Mouse (Mus musculus): ENCODE measurements at regions not wholly inside any gene's neighbourhood (a gene's known extent, or its start where the extent isn't known, plus 50 kb on each side); places are given as distances from the start of the nearest gene placed in this dataset.

DNA sequence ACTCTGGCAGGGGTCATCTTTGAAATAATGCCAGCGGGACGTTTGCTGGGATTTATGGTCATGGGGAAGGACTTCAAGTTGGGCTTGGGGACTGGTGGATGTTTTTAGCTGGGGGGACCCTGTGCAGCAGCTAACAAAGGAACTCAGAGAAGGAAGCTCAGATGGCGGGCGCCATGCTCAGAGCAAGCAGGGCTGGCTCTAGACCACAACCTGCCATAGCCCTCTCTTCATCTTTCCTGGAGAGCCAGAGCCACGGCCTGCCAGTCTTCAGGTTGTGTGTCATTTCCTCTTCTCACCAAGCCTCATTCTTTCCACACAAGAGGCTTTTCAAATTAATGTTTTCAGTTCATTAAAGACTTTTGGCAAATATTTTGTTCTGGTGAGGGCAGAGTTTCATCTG is 219.9 kb downstream of the Bcl11a start:
- Histone ChIP-seq H3K9me3 (ENCODE audit: low read length) (no peaks in the 10 kb centered on the region), H3K4me2 (ENCODE audit: low read depth, low read length, poor library complexity, severe bottlenecking) (no peak overlapping the region)
- no peak for ATAC-seq (ENCODE audit: low FRiP score)

GRCm38 (mm10) chr11:24300351-24300750 is 222.5 kb downstream of the Bcl11a start:
- no peak overlapping the region for H3K9ac ChIP-seq (replicated peaks; ENCODE audit: low read length, poor library complexity, severe bottlenecking)
- no peak overlapping the region for H3K4me3 ChIP-seq (ENCODE audit: low read depth, low read length)
- no peaks in the 10 kb centered on the region for H3K9me3 ChIP-seq (ENCODE audit: low read length)
- ATAC-seq (ENCODE audit: low FRiP score) (no peak), DNase-seq (ENCODE audit: low spot score) (no peak)
- H3K4me1 ChIP-seq (ENCODE audit: insufficient read depth, low read length), result 0 out of 2 replicates have a peak, but pooled peaks cover 3% of the 10 kb centered on the region
- H3K27me3 ChIP-seq (ENCODE audit: insufficient read depth, low read length), result no peaks in the 10 kb centered on the region
- WGBS, result 98% methylated on average over 4 of the region's 4 CpGs
- H3K27ac ChIP-seq (ENCODE audit: low read depth, low read length), result no peak overlapping the region
- no peak for TF ChIP-seq CTCF (IDR thresholded peaks at IDR 0.05)
- H3K36me3 ChIP-seq (ENCODE audit: insufficient read depth, low read length), result no peaks in the 10 kb centered on the region
- no peak overlapping the region for H3K4me2 ChIP-seq (ENCODE audit: low read depth, low read length, poor library complexity, severe bottlenecking)

More for the DNA sequence above, 219.9 kb downstream of the Bcl11a start:
- H3K36me3 ChIP-seq (ENCODE audit: insufficient read depth, low read length), result no peaks in the 10 kb centered on the region
- H3K4me1 ChIP-seq (ENCODE audit: insufficient read depth, low read length), result no peaks in the 10 kb centered on the region
- 74% methylated on average over 5 of the region's 5 CpGs for WGBS
- no peak overlapping the region for H3K27ac ChIP-seq (ENCODE audit: low read depth, low read length)
- no peak overlapping the region for H3K9ac ChIP-seq (replicated peaks; ENCODE audit: low read length, poor library complexity, severe bottlenecking)
- H3K4me3 ChIP-seq (ENCODE audit: low read depth, low read length), result no peak overlapping the region
- no peaks in the 10 kb centered on the region for H3K27me3 ChIP-seq (ENCODE audit: insufficient read depth, low read length)
- TF ChIP-seq CTCF (IDR thresholded peaks at IDR 0.05), result no peak
- DNase-seq (ENCODE audit: low spot score), result no peak

- no peaks in the 10 kb centered on the region for H3K9me3 ChIP-seq (ENCODE audit: low read length)
- H3K4me3 ChIP-seq (ENCODE audit: low read depth, low read length), result no peak overlapping the region
- ATAC-seq (ENCODE audit: low FRiP score), result no peak
- no peak for TF ChIP-seq CTCF (IDR thresholded peaks at IDR 0.05)
- H3K27me3 ChIP-seq (ENCODE audit: insufficient read depth, low read length), result no peaks in the 10 kb centered on the region
- DNase-seq (ENCODE audit: low spot score), result no peak
- H3K27ac ChIP-seq (ENCODE audit: low read depth, low read length), result no peak overlapping the region
- H3K9ac ChIP-seq (replicated peaks; ENCODE audit: low read length, poor library complexity, severe bottlenecking), result no peak overlapping the region
- H3K4me2 ChIP-seq (ENCODE audit: low read depth, low read length, poor library complexity, severe bottlenecking), result no peak overlapping the region
- no peaks in the 10 kb centered on the region for H3K36me3 ChIP-seq (ENCODE audit: insufficient read depth, low read length)
- 74% methylated on average over 3 of the region's 3 CpGs for WGBS
- peaks cover 6% of the 10 kb centered on the region; the same call in 1 of the 2 replicates for H3K4me1 ChIP-seq (ENCODE audit: insufficient read depth, low read length)
These were observed 223.3 kb downstream of the Bcl11a start for GRCm38 (mm10) chr11:24301201-24301600.

GRCm38 (mm10) chr11:24305145-24305553 is 227.3 kb downstream of the Bcl11a start:
- no peak; the same call in 1 of the 2 replicates for TF ChIP-seq CTCF (IDR thresholded peaks at IDR 0.05)
- WGBS, result 2% methylated on average over 17 of the region's 17 CpGs
- no peaks in the 10 kb centered on the region for H3K27me3 ChIP-seq (ENCODE audit: insufficient read depth, low read length)
- ATAC-seq (ENCODE audit: low FRiP score) (peak; percentile 55; the same call in 1 of the 2 replicates), DNase-seq (ENCODE audit: low spot score) (peak; percentile 63)
- H3K4me1 ChIP-seq (ENCODE audit: insufficient read depth, low read length), result peaks cover 6% of the 10 kb centered on the region; the same call in 1 of the 2 replicates
- H3K4me2 ChIP-seq (ENCODE audit: low read depth, low read length, poor library complexity, severe bottlenecking), result peak overlapping the region; percentile 53
- peak overlapping the region; percentile 27; the same call in 1 of the 2 replicates for H3K4me3 ChIP-seq (ENCODE audit: low read depth, low read length)
- no peaks in the 10 kb centered on the region for H3K9me3 ChIP-seq (ENCODE audit: low read length)
- no peaks in the 10 kb centered on the region for H3K36me3 ChIP-seq (ENCODE audit: insufficient read depth, low read length)
- H3K9ac ChIP-seq (replicated peaks; ENCODE audit: low read length, poor library complexity, severe bottlenecking), result 0 out of 2 replicates have a peak overlapping the region, but pooled peaks have one; percentile 24
- H3K27ac ChIP-seq (ENCODE audit: low read depth, low read length), result no peak overlapping the region

DNA sequence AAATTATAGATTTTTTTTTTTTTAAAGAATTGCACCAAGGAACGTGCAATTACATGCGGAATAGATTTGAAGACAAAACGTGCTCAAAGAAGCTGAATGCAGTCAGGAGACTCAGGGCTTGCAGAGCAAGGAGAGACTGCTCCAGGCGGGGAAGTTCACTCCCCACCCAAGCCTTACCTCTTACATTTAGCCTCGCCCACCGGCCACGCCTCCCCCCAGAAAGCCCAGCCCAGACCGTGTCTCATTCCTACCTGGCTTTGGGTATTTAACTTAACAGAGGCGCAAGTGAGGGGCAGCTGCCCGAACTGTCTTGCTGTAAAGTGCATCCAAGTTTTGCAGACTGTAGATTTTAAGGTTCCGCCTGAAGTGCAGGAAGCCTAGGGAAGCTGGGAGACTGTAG is 227.8 kb downstream of the Bcl11a start:
- TF ChIP-seq CTCF (IDR thresholded peaks at IDR 0.05), result no peak
- 18% methylated on average over 11 of the region's 11 CpGs for WGBS
- Histone ChIP-seq H3K27me3 (ENCODE audit: insufficient read depth, low read length) (no peaks in the 10 kb centered on the region), H3K4me1 (ENCODE audit: insufficient read depth, low read length) (peaks cover 6% of the 10 kb centered on the region; the same call in 1 of the 2 replicates), H3K9ac (replicated peaks; ENCODE audit: low read length, poor library complexity, severe bottlenecking) (no peak overlapping the region), H3K27ac (ENCODE audit: low read depth, low read length) (no peak overlapping the region), H3K4me3 (ENCODE audit: low read depth, low read length) (peak overlapping the region; percentile 27; the same call in 1 of the 2 replicates), H3K9me3 (ENCODE audit: low read length) (no peaks in the 10 kb centered on the region), H3K36me3 (ENCODE audit: insufficient read depth, low read length) (no peaks in the 10 kb centered on the region), H3K4me2 (ENCODE audit: low read depth, low read length, poor library complexity, severe bottlenecking) (peak overlapping the region; percentile 53)
- ATAC-seq (ENCODE audit: low FRiP score) (no peak), DNase-seq (ENCODE audit: low spot score) (no peak)

- Histone ChIP-seq H3K4me1 (ENCODE audit: insufficient read depth, low read length) (peaks cover 6% of the 10 kb centered on the region; the same call in 1 of the 2 replicates), H3K36me3 (ENCODE audit: insufficient read depth, low read length) (no peaks in the 10 kb centered on the region), H3K27me3 (ENCODE audit: insufficient read depth, low read length) (no peaks in the 10 kb centered on the region), H3K9ac (replicated peaks; ENCODE audit: low read length, poor library complexity, severe bottlenecking) (no peak overlapping the region), H3K9me3 (ENCODE audit: low read length) (no peaks in the 10 kb centered on the region), H3K27ac (ENCODE audit: low read depth, low read length) (no peak overlapping the region), H3K4me2 (ENCODE audit: low read depth, low read length, poor library complexity, severe bottlenecking) (peak overlapping the region; percentile 53; the same call in 1 of the 2 replicates), H3K4me3 (ENCODE audit: low read depth, low read length) (no peak overlapping the region)
- 88% methylated on average over 2 of the region's 2 CpGs for WGBS
- no peak for ATAC-seq (ENCODE audit: low FRiP score)
- no peak for TF ChIP-seq CTCF (IDR thresholded peaks at IDR 0.05)
- DNase-seq (ENCODE audit: low spot score), result no peak
These were observed 228.2 kb downstream of the Bcl11a start for GRCm38 (mm10) chr11:24306101-24306500.
